Mouse (Mus musculus): ENCODE results near the gene Psmg3. TPM values are rescaled to one million over a fixed set of nuclear protein-coding genes. Genes with fewer than 3 reads are reported as not detected.

Gene Psmg3
- total and polyA plus RNA-seq, 2 experiments from 2014 or later: 23.6 to 60.6 TPM

- H3K4me1 ChIP-seq (ENCODE audit: insufficient read depth, low read length): no peaks in the 10 kb centered on the region
- 15% methylated on average over 3 of the region's 3 CpGs for WGBS
- no peaks in the 10 kb centered on the region for H3K27me3 ChIP-seq (ENCODE audit: insufficient read depth, low read length)
- H3K4me2 ChIP-seq (ENCODE audit: low read depth, low read length): no peak overlapping the region
- no peak overlapping the region for H3K9ac ChIP-seq (replicated peaks; ENCODE audit: low read length)
- DNase-seq (ENCODE audit: low spot score) (no peak), ATAC-seq (no peak; the same call in 1 of the 2 replicates)
- no peak for TF ChIP-seq CTCF (IDR thresholded peaks at IDR 0.05; ENCODE audit: low read depth)
- H3K9me3 ChIP-seq (ENCODE audit: low read length): 0 out of 2 replicates have a peak, but pooled peaks cover 2% of the 10 kb centered on the region
- H3K27ac ChIP-seq: no peak overlapping the region
- H3K4me3 ChIP-seq (ENCODE audit: low read length): no peak overlapping the region
- H3K36me3 ChIP-seq (ENCODE audit: insufficient read depth, low read length): no peaks in the 10 kb centered on the region
These were observed 12.5 kb upstream of the Psmg3 start for GRCm38 (mm10) chr5:139839142-139839541.

DNA sequence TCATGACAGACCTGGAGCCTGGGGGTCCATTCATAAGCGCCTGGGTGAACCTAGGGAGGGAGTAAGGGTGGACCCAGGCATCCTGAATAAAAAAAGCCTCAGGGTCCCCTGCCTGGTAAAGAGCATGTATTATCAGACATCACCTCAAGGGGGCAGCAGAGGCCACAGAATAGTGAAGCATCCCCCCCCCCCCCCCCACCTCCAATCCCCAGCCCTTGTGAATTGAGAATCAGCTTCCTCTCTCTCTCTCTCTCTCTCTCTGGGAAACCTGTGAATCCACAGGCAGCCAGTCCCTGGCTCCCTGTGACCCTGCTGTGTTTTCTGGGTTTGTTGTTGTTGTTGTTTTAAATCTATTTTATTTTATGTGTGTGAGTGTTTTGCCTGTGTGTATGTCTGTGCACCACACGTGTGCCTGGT lies 11.8 kb upstream of the Psmg3 start:
- no peak overlapping the region for H3K4me2 ChIP-seq (ENCODE audit: low read depth, low read length)
- no peaks in the 10 kb centered on the region for H3K36me3 ChIP-seq (ENCODE audit: insufficient read depth, low read length)
- no peaks in the 10 kb centered on the region for H3K9me3 ChIP-seq (ENCODE audit: low read length)
- no peaks in the 10 kb centered on the region for H3K4me1 ChIP-seq (ENCODE audit: insufficient read depth, low read length)
- TF ChIP-seq CTCF (IDR thresholded peaks at IDR 0.05; ENCODE audit: low read depth): peak; percentile 62
- H3K4me3 ChIP-seq (ENCODE audit: low read length): no peak overlapping the region
- ATAC-seq: peak; percentile 73; the same call in 1 of the 2 replicates
- 5% methylated on average over 2 of the region's 2 CpGs for WGBS
- no peak overlapping the region for H3K27ac ChIP-seq
- DNase-seq (ENCODE audit: low spot score): peak; percentile 86
- H3K9ac ChIP-seq (replicated peaks; ENCODE audit: low read length): no peak overlapping the region
- H3K27me3 ChIP-seq (ENCODE audit: insufficient read depth, low read length): no peaks in the 10 kb centered on the region

DNA sequence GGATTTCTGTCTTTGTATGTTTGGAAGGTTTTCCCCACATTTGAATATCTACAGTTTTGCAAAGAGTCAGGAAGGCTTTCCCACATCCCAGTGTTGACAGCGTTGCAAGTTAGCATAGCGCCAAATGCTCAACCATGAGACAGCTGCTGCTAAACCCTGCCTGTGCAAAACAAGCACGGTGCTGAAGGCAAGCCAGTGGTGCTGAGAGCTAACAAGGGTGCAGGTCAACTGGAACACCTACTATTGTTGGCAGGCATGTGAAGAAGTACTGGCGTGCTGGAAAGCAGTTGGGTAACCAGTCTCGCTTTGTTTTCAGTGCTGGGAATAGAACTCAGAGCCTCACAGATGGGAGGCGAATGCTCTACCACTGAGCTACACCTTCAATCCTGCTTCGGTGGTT lies 9.0 kb upstream of the Psmg3 start:
- 86% methylated on average over 7 of the region's 7 CpGs for WGBS

DNA sequence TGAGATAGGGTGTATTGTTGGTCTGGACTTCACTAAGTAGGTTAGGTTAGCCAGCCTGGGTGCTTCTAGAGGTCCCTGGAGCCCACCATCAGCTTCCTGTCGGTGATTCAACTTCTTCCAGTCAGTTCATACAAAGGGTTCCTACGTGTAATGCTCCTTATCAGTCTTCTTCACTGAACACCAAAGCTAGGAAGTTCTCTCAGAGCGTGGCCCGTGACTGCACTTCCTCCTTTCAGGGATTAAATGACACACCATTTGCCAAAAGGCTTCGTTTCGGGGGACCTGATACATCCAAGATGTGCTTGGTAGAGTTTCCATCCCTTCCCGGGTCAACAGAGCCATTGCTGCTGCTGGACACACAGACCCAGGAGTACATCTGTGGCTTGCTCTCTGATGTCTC lies 5.4 kb upstream of the Psmg3 start:
- WGBS: 83% methylated on average over 7 of the region's 7 CpGs
- H3K9ac ChIP-seq (replicated peaks; ENCODE audit: low read length): no peak overlapping the region
- DNase-seq (ENCODE audit: low spot score) (no peak), ATAC-seq (no peak)
- H3K27ac ChIP-seq: no peak overlapping the region
- H3K4me2 ChIP-seq (ENCODE audit: low read depth, low read length): no peak overlapping the region
- no peaks in the 10 kb centered on the region for H3K9me3 ChIP-seq (ENCODE audit: low read length)
- H3K4me3 ChIP-seq (ENCODE audit: low read length): no peak overlapping the region
- H3K27me3 ChIP-seq (ENCODE audit: insufficient read depth, low read length): no peaks in the 10 kb centered on the region
- no peaks in the 10 kb centered on the region for H3K36me3 ChIP-seq (ENCODE audit: insufficient read depth, low read length)
- no peaks in the 10 kb centered on the region for H3K4me1 ChIP-seq (ENCODE audit: insufficient read depth, low read length)
- no peak for TF ChIP-seq CTCF (IDR thresholded peaks at IDR 0.05; ENCODE audit: low read depth)

More for the DNA sequence above, 9.0 kb upstream of the Psmg3 start:
- Histone ChIP-seq H3K36me3 (ENCODE audit: insufficient read depth, low read length) (no peaks in the 10 kb centered on the region), H3K4me1 (ENCODE audit: insufficient read depth, low read length) (no peaks in the 10 kb centered on the region), H3K4me2 (ENCODE audit: low read depth, low read length) (no peak overlapping the region), H3K27ac (no peak overlapping the region), H3K27me3 (ENCODE audit: insufficient read depth, low read length) (no peaks in the 10 kb centered on the region), H3K9me3 (ENCODE audit: low read length) (no peaks in the 10 kb centered on the region), H3K4me3 (ENCODE audit: low read length) (no peak overlapping the region), H3K9ac (replicated peaks; ENCODE audit: low read length) (no peak overlapping the region)
- TF ChIP-seq CTCF (IDR thresholded peaks at IDR 0.05; ENCODE audit: low read depth): no peak
- DNase-seq (ENCODE audit: low spot score) (no peak), ATAC-seq (no peak)

DNA sequence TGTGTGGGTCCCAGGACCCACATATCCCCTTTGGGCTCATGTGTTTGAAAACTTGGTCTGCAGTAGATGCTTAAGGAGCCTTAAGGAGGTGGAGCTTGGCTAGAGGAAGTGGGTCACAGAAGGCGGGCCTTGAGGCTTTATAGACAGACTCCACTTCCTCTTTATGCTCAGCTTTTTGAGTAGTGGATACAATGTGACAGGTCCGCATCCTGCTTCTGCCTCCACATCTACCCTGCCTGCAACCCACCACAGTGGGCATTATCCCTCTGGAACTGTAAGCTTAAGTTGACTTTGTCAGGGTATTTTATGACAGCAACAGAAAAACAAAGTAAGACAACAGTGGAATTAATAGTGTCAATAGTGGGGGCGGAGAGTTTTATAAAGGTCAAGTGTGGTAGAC lies 4.0 kb upstream of the Psmg3 start:
- Histone ChIP-seq H3K9ac (replicated peaks; ENCODE audit: low read length) (no peak overlapping the region), H3K4me3 (ENCODE audit: low read length) (no peak overlapping the region), H3K4me1 (ENCODE audit: insufficient read depth, low read length) (peaks cover 3% of the 10 kb centered on the region; the same call in 1 of the 2 replicates), H3K27ac (no peak overlapping the region), H3K36me3 (ENCODE audit: insufficient read depth, low read length) (no peaks in the 10 kb centered on the region), H3K4me2 (ENCODE audit: low read depth, low read length) (no peak overlapping the region), H3K27me3 (ENCODE audit: insufficient read depth, low read length) (no peaks in the 10 kb centered on the region), H3K9me3 (ENCODE audit: low read length) (no peaks in the 10 kb centered on the region)
- ATAC-seq (no peak), DNase-seq (ENCODE audit: low spot score) (no peak)
- 87% methylated on average over 3 of the region's 3 CpGs for WGBS
- TF ChIP-seq CTCF (IDR thresholded peaks at IDR 0.05; ENCODE audit: low read depth): no peak

GRCm38 (mm10) chr5:139829384-139829783 lies 2.7 kb upstream of the Psmg3 start:
- no peak overlapping the region for H3K9ac ChIP-seq (replicated peaks; ENCODE audit: low read length)
- H3K27ac ChIP-seq: no peak overlapping the region
- H3K4me2 ChIP-seq (ENCODE audit: low read depth, low read length): no peak overlapping the region
- DNase-seq (ENCODE audit: low spot score) (no peak), ATAC-seq (no peak)
- H3K9me3 ChIP-seq (ENCODE audit: low read length): no peaks in the 10 kb centered on the region
- H3K4me3 ChIP-seq (ENCODE audit: low read length): no peak overlapping the region
- H3K27me3 ChIP-seq (ENCODE audit: insufficient read depth, low read length): no peaks in the 10 kb centered on the region
- WGBS: 79% methylated on average over 13 of the region's 13 CpGs
- no peaks in the 10 kb centered on the region for H3K36me3 ChIP-seq (ENCODE audit: insufficient read depth, low read length)
- no peak for TF ChIP-seq CTCF (IDR thresholded peaks at IDR 0.05; ENCODE audit: low read depth)
- peaks cover 10% of the 10 kb centered on the region; the same call in 1 of the 2 replicates for H3K4me1 ChIP-seq (ENCODE audit: insufficient read depth, low read length)

GRCm38 (mm10) chr5:139827593-139827992 lies 908 bp upstream of the Psmg3 start:
- Histone ChIP-seq H3K4me1 (ENCODE audit: insufficient read depth, low read length) (peaks cover 10% of the 10 kb centered on the region; the same call in 1 of the 2 replicates), H3K4me3 (ENCODE audit: low read length) (no peak overlapping the region), H3K4me2 (ENCODE audit: low read depth, low read length) (no peak overlapping the region), H3K36me3 (ENCODE audit: insufficient read depth, low read length) (peaks cover 9% of the 10 kb centered on the region; the same call in 1 of the 2 replicates), H3K9me3 (ENCODE audit: low read length) (no peaks in the 10 kb centered on the region), H3K9ac (replicated peaks; ENCODE audit: low read length) (no peak overlapping the region), H3K27ac (no peak overlapping the region), H3K27me3 (ENCODE audit: insufficient read depth, low read length) (no peaks in the 10 kb centered on the region)
- WGBS: 84% methylated on average over 1 of the region's 1 CpGs
- no peak for DNase-seq (ENCODE audit: low spot score)
- TF ChIP-seq CTCF (IDR thresholded peaks at IDR 0.05; ENCODE audit: low read depth): peak; percentile 55
- no peak for ATAC-seq
